Mouse (Mus musculus): Measurements from ENCODE around the gene Ankub1. TPM values are rescaled to one million over a fixed set of nuclear protein-coding genes. Genes with fewer than 3 reads are reported as not detected.

Gene Ankub1
- 0.58 TPM in 1 of 3 replicates, not detected in the others for total RNA-seq (2017)

DNA sequence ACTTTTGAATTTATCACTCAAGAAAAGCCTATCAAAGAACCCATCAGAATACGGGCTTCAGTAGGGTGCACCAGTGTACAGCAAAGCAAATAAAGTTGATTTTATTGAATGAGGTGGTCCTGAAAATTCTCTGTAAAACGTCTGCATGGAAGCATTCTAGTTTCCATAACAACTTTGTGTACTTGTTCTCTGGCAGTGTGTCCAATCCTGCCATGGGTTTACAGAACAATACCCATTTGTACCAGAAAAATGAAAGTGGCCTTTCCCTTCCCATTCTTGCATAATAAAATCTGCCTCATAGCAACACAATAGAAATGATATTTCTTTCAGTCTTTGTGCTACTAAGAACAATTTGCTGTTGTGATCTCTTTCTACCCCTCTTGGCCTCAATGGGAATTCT is at the start of gene Ankub1:
Gene Ankub1, minus strand, starts transcription at position 81 of the 400 bp plus-strand sequence.
- ATAC-seq (replicated peaks; ENCODE audit: insufficient number of reproducible peaks, low FRiP score, low TSS enrichment, poor library complexity, severe bottlenecking): no peak

- no peak for ATAC-seq (replicated peaks; ENCODE audit: insufficient number of reproducible peaks, low FRiP score, low TSS enrichment, poor library complexity, severe bottlenecking)
Observed at GRCm38 (mm10) chr3:57739830-57740229, 47.2 kb upstream of the Ankub1 start.

DNA sequence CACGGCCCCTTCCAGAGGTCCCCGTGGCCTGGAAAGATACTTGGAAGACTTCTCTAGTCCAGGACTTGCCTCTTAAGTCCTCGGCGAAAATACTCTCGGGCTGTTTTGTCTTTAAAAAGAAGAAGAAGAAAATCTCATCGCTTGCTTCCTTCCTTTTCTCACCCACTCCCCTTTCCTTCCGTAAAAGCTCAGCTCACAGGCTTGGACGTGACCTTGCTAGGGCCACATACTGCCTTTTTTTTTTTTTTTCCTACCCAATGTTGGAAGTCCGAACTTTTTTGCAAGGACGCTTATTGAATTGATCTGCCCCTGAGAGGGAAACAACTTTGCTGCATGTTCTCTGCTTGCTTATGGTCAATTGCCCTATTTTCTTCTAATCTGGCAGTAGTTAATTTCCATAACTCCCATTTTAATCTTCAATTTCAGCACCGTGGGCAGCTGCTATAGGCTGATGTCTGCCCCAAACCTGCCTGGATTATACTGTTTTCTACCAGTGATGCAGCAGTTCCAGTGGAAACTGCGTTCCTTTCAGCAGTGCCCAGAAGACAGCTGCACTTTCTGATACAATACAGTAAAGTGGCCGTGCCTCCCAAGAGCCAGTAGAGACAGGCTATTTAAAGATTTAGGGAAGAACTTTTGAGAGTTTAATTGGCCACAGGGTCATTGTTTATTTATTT is 44.0 kb upstream of the Ankub1 start:
- 0 out of 2 replicates have a peak, but pooled peaks have one; percentile 3 for ATAC-seq (replicated peaks; ENCODE audit: insufficient number of reproducible peaks, low FRiP score, low TSS enrichment, poor library complexity, severe bottlenecking)

DNA sequence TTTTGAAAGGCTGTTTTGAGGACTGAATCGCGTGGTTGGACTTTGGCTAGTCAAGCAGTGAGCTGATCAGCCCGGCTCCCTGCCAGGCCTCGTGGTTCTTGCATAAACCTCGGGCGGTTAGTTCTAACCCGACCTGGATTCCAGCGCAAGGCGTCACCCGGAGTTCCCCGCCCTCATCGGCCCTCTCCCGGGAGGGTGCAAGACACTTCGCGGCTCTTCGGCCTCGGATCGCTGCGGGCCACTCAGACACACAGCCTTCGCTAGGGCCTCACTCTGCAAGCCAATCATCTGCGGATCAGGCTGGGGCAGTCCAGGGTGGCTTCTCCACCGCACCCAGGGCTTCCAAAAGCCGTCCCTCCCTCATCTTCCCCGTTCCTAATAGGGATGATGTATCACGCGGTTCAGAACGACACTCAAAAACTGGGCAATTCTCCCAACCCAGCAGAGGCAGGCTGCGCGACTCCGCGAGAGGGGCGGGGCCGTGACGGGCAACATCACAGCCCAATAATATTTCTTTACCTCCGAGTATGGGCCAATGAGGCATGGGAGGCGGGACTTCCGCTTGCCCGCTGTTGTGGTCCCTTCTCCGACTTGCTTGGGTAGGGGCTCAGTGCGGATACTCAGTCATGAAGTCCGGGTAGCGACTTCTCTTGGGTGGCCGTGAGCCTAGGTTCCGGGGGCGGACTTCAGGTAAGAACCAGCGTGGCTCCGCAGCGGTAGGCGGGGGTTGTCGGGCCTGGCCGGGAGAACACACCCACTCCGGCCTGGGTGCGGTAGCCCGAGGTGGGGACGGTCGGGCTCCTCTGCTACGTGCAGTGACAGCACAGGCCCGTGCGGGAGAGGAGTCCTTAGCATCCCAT is 43.1 kb upstream of the Ankub1 start, which contains the start of gene Rnf13:
Gene Rnf13, plus strand, starts transcription at position 552 of the 860 bp plus-strand sequence.
- peak; percentile 98 for ATAC-seq (replicated peaks; ENCODE audit: insufficient number of reproducible peaks, low FRiP score, low TSS enrichment, poor library complexity, severe bottlenecking)

GRCm38 (mm10) chr3:57732206-57732915 is 39.8 kb upstream of the Ankub1 start:
- no peak for ATAC-seq (replicated peaks; ENCODE audit: insufficient number of reproducible peaks, low FRiP score, low TSS enrichment, poor library complexity, severe bottlenecking)

DNA sequence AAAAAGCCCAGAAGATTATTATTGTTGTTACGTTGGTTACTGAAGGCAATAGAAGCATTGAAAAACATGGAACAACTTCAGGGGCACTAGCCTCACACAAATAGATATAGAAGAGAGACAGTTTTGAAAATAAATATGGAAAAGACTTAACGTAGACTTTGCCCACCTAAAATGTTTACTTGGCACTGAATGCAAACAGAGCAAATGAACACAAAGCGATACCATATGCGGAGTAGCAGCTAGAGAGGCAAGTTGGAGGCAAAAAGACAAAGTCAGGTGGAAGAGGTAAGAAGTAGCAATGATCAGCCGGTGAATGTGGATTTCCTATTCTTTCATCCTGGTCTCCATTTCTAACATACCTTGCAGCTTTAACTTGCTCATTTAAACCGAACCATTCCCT is 21.6 kb upstream of the Ankub1 start:
- no peak for ATAC-seq (replicated peaks; ENCODE audit: insufficient number of reproducible peaks, low FRiP score, low TSS enrichment, poor library complexity, severe bottlenecking)

- no peak for ATAC-seq (replicated peaks; ENCODE audit: insufficient number of reproducible peaks, low FRiP score, low TSS enrichment, poor library complexity, severe bottlenecking)
Observed at GRCm38 (mm10) chr3:57696779-57697178, 4.2 kb upstream of the Ankub1 start.

DNA sequence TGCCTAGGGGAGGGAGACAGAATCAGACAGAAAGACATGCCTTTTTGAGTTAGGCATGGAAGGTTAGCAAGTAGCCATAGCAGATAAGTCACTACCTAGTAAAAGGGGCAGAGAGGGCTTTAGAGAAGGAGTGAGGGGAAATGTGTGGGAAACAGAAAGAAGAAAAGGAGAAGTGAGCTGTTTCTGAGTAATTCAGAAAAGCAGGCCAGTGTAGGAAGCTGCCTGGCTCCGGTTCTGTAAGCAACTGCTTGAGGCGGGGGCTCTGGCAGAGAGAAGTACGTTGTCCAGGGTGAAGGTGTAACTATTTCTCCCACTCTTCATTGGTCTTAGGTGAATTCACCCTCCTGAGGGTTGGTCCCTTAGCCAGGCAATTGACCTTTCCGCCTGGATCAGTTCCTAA is 3.6 kb upstream of the Ankub1 start:
- ATAC-seq (replicated peaks; ENCODE audit: insufficient number of reproducible peaks, low FRiP score, low TSS enrichment, poor library complexity, severe bottlenecking): no peak

DNA sequence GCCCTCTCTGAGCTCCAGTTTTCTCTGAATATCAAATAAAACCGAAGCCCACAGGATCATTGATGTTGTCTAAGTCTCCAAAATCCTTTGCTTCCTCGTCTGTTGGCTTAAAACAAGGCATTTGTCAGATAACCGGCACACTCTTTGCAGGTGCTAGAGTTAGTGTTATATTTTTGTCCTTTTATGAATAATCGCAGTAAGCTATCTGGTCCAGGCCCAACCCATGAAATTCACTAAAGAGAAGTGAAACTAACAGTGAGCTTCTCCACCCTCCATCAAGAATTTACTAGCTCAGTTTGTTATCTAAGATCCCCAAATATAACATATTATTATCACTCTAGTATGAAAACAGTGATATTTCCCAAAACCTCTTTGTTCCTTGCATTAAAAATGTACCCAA is 827 bp downstream of the Ankub1 start:
- ATAC-seq (replicated peaks; ENCODE audit: insufficient number of reproducible peaks, low FRiP score, low TSS enrichment, poor library complexity, severe bottlenecking): no peak

DNA sequence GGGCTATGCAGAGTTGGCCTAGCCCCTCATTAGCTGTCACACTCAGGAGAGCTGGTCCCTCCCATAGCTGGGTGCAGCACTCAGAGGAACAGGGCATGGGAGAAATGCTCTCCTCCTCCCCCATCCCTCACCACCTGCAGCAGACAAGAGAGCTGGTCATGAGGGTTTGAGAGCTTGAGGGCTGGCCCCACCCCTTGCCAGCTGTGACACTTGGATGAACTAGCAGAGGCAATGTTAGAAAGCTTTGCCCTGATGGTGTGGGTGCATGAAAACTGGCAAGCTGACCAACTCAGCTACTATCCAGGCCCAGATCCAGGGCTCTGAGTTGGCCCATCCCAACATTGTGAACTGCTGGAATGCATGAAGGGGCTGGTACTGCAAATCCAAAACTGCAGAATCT is 14.8 kb downstream of the Ankub1 start:
- no peak for ATAC-seq (replicated peaks; ENCODE audit: insufficient number of reproducible peaks, low FRiP score, low TSS enrichment, poor library complexity, severe bottlenecking)

- ATAC-seq (replicated peaks; ENCODE audit: insufficient number of reproducible peaks, low FRiP score, low TSS enrichment, poor library complexity, severe bottlenecking): no peak
Observed at GRCm38 (mm10) chr3:57674075-57674474, 18.5 kb downstream of the Ankub1 start.

DNA sequence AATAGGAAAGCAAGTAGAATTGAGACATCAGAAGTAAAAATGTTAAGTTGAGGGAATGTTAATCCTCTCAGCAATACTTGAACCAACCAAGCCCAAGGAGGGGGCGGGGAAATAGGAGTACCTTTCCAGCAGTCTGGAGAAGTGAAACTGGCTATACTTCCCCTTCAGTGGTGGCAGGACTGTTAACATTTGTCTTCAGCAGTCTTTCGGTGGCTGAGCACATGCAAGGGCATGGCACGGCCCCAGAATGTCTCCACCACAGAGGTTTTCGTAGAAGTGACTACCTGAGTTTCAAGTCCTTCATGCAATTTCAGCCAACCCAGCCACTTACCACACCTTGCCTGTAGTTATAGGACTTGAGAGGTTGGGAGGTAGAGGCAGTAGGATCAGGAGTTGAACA is 19.0 kb downstream of the Ankub1 start:
- peak; percentile 96 for ATAC-seq (replicated peaks; ENCODE audit: insufficient number of reproducible peaks, low FRiP score, low TSS enrichment, poor library complexity, severe bottlenecking)

DNA sequence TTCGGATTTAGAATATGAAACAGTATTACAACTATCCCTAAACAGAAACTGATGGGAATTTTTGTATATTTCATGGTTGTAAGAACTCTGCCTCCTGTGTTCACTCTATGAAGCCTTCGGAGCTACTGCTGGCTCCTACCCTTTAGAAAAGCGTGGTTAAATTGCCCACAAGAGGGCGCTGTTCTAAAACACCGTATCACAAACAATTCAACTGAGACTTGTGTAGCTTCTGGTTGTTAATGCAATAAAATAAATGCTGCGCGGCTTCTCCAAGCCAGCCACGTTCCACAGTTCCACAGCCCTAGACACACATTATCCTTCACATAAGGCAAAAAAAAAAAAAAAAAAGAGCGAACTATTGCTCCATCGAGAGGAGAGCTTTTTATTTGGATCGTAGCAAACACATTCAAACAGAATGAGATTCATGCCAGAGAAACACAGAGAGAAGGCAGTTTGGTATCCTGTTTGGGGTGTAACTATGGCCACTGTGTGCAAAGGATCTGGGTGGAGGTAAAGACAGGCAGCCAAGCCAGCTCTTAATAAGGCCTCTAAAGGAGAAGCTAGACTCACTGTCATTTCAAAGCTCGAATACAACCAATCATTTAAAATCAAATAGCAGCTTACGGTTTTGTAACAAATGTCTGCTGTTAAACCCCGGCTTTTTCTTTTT is 25.4 kb downstream of the Ankub1 start:
- 0 out of 2 replicates have a peak, but pooled peaks have one; percentile 61 for ATAC-seq (replicated peaks; ENCODE audit: insufficient number of reproducible peaks, low FRiP score, low TSS enrichment, poor library complexity, severe bottlenecking)

- no peak for ATAC-seq (replicated peaks; ENCODE audit: insufficient number of reproducible peaks, low FRiP score, low TSS enrichment, poor library complexity, severe bottlenecking)
Observed at GRCm38 (mm10) chr3:57665880-57666279, 26.7 kb downstream of the Ankub1 start.

GRCm38 (mm10) chr3:57664682-57665081 is 27.9 kb downstream of the Ankub1 start:
- ATAC-seq (replicated peaks; ENCODE audit: insufficient number of reproducible peaks, low FRiP score, low TSS enrichment, poor library complexity, severe bottlenecking): no peak

- ATAC-seq (replicated peaks; ENCODE audit: insufficient number of reproducible peaks, low FRiP score, low TSS enrichment, poor library complexity, severe bottlenecking): no peak
Observed at GRCm38 (mm10) chr3:57663731-57664130, 28.9 kb downstream of the Ankub1 start.

DNA sequence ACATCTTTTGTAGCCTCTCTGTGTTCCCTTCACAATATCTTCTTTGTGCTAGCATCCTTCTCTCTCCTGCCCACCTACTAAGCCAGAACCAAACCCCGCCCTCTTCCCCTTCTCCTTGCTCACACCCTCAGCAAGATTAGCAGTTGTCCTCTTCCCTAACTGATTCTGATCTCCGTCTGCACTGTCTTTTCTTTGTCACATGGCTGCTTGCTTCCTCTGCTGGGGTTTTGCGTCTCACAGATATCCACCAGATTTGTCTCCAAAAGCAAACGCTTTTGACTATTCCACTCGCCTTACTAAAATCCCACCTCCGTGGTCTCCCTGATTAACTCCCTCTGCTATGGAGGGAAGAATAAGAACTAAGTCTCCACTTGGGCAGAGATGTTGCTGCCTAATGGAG is 34.0 kb downstream of the Ankub1 start:
- no peak for ATAC-seq (replicated peaks; ENCODE audit: insufficient number of reproducible peaks, low FRiP score, low TSS enrichment, poor library complexity, severe bottlenecking)

- ATAC-seq (replicated peaks; ENCODE audit: insufficient number of reproducible peaks, low FRiP score, low TSS enrichment, poor library complexity, severe bottlenecking): no peak
Observed at GRCm38 (mm10) chr3:57653646-57654045, 39.0 kb downstream of the Ankub1 start.

GRCm38 (mm10) chr3:57652485-57652884 is 40.1 kb downstream of the Ankub1 start:
- ATAC-seq (replicated peaks; ENCODE audit: insufficient number of reproducible peaks, low FRiP score, low TSS enrichment, poor library complexity, severe bottlenecking): no peak

All from monocyte, adult 5-6 weeks (primary cell).